Mouse (Mus musculus) lung, adult 2 months (tissue): ENCODE measurements around the gene Rnd1.

ENCODE experiments used
- CTCF ChIP-seq: fragments of 200-500 bp; IDR thresholded peaks from 2 replicates; pipeline ENCODE4 v1.5.1; 2011; ENCODE audit warnings: mild to moderate bottlenecking, low read length, control low read depth; ENCODE audit not compliant: insufficient read depth
- POLR2A ChIP-seq: fragments of 200-500 bp; IDR thresholded peaks from 2 replicates; pipeline ENCODE4 v1.6.1; 2011; ENCODE audit warnings: low read depth, mild to moderate bottlenecking, control low read depth, low read length, borderline replicate concordance; ENCODE audit errors: extremely low read depth

- TF ChIP-seq CTCF (no peak), POLR2A (no peak)
Observed at GRCm38 (mm10) chr15:98648071-98648470, 29.2 kb downstream of the Rnd1 start.
